Mouse (Mus musculus): Measurements from ENCODE around the gene Hdac9.

Gene Hdac9

DNA sequence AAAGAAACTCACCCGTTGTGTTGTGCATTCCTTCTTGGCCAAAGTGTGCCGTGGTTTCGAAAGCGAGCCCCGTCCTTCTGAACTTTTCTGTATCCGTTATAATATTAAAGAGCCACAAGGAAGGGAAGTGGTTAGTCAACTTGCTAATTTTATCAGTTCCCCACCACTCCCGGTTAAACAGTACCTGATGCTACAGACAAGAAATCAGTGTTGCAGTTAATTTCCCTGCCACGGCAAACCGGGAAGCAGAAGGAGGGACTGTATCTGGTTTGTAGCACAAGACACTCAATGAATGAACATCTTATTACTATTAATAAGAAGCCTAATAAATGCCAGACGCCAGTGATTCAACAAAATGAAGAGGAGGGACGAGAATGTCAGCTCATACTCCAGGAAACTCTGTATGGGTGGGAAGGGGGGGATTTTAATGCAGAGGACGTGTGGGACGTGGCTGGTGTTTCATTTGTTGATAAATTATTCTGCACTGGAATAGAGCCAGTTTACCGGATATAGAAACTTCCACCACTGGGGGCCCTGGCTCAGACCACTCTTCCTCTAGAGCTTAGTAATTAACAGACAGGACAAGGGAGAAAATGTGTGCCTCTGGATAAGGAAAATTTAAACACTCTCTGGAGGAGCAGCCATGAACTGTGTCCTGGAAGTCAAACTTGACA lies 202.5 kb downstream of the Hdac9 start:
- intact Hi-C loops (cut with DNase I): no loop called here

DNA sequence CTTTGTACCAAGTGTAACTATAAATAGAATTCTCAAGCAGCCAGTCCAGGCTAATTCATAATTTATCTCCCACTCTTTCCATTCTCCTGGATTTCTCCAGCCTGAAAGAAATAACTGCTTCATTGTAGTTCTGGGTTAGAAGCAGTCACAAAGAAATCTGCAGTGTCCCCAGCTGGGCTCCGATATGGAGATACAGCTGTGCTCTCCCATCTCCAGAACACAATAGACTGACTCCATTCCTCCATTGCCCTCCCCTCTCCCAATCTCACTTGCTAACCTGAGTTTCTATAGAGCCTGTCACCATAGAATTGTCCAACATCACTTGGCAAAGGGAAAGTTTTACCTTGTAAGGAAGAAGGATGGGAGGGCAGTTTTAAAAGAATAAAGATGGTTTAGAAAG lies 218.9 kb downstream of the Hdac9 start:
- intact Hi-C loops (cut with DNase I): no loop called here

DNA sequence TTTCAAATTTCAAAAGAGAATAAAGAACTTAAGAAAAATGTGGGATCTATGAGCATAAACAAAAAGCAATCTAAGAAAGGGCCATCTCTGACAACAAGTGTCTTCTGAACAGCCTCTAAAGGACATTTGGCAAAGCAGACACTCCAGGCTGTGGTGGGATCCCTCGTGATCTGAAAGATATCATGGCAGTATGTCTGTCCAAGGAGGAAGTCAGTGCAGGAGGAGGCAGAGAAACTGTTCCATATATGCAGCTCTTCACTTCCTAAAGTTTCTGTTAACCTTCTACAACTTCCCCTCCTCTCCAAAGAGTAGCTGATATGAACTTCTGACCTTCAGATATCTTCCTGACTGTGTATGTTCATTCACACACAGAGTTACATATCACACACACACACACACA lies 220.2 kb downstream of the Hdac9 start:
- intact Hi-C loops (cut with DNase I): no loop called here

DNA sequence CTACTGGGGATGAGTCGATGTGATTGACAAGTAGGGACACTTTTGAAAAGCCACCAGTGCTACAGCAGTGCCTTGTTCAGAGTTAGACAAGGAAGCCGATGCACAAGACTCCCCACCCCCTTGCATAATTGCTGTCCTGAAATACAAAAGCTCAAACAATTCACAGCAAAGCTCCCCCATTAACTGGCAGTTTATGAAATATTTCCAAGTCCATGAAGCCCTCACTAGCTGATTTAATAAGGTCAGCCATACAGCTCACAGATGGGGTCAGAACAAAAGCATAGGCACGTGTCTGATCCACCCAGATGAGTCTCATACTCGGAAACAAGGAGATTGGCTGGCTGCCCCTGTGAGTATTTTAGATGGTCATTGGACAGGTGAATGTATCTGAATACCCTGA lies 228.0 kb downstream of the Hdac9 start:
- intact Hi-C loops (cut with DNase I): no loop called here

DNA sequence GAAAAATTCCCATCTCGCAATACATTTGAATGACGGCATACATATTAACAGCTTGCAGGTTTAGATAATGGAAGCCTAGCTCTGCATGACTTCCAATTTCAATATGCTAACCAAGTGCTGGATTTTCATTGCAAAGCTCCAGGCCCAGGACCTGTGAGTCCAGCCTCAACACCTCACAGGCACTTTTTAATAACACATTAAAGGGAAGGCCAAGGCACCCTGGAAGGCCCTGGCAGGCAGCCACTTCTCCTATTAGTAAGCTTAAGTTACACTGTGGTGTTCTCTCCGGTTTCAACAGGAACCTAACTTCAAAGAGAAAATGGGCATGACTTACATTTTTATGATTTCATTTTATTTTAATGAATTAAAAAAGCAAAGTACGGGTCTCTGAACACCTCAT lies 233.5 kb downstream of the Hdac9 start:
- intact Hi-C loops (cut with DNase I): no loop called here

DNA sequence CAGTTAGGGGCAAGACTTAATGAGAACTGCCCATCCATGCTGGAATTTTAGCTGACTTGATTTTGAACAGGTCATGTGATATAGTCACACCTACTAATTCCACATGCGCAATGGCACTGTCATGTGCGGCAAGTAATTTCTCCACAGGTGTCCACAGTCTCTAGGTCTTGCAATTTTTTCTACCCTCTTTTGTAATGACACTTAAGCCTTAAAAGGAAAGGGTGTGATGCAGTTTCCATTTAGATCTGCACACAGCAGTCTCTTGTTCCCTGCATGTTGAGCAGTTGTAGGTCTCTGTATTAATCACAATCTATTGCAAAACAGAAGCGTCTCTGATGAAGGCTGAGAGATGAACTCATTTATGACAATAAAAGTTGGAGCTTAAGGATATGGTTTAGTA lies 234.2 kb downstream of the Hdac9 start:
- intact Hi-C loops (cut with DNase I): no loop called here

DNA sequence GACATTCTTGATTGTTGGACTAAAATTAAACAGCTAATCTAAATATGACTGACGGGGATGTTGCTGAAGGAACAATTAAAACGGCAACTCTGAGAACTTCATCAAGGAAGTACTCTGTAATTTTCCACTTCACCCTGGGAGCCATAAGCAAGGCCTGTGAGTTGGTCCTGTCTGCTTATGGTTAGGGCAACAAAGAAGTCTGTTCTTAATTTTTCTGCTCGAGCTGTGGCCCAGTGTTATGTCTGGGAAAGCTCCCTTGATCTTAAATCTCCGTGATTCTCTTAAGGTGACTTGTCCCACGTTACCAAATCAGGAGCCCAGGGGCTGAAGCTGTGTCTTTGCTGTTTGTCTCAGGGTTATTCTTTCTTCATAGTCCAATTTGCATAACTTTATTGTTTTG lies 236.3 kb downstream of the Hdac9 start:
- intact Hi-C loops (cut with DNase I): no loop called here

DNA sequence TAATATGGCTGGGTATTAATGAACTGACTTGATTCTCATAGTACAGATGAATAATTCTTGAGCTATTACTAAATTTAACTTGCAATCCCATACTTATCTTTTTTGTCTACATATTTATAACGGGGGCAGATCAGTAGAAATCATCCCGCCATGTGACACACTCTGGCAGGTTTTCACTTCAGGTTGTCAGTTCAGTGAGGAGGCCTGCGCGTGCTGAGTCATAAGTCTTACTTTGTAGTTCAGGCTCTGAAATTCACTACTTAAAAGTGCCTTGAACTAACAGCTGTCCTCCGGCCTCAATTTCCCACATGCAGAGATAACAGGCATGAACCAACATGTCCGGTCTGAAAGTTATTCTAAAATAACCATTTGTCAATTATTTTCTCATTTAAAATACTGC lies 239.8 kb downstream of the Hdac9 start:
- intact Hi-C loops (cut with DNase I): no loop called here

DNA sequence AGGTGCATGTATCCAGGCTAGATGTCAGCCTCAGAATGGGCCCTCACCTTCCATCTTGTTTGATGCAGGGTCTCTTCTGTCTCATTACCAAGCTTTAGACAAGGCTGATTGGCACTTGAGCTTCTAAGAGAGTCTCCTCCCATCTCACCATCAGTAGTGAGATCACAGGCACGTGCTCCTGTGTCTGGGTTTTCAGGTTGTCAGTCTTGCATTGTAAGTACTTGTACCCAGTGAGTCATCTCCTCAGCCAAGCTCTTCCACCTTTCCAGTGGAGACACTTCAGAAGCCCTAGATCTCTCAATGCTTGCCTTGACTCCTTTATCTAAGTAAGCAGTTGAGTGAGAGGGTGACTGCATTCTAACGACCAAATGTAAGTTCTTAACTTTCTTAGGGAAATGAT lies 242.7 kb downstream of the Hdac9 start:
- intact Hi-C loops (cut with DNase I): no loop called here

DNA sequence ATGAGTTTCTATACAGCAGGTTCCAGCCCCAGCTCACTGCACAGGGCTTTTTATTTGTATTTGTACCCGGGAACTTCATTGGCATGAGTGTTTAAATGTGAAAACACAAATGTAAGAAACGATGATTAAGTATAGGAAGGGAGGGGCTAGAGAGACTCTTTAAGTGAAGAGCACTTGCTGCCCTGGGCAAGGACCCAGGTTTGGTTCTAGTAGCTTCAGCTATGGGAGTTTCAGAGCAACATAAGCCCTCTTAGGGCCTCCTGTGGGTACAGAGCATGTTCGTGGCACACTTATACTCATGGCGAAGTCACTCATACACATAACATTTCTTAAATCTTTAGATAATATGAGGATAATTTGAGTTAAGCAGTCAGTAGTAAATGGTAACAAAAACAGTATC lies 243.4 kb downstream of the Hdac9 start:
- intact Hi-C loops (cut with DNase I): no loop called here

DNA sequence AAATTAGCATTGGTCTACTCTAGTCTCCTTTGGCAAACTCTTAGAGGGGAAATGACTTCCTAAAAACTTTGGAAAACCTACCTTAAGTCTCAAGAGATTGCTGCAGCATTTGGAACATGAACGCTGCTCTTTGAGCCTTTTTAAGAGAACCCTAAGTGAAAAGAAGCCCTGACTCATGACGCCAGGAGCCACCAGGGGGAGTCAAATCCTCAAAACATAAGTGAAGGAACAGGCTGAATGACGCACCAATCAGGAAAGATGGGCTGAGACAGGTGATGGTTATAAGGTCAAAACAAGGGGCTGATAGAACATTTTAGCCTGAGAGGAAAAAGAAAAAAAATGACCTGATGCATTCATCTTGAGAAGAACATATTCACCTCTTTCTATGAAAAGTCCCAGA lies 252.1 kb downstream of the Hdac9 start:
- intact Hi-C loops (cut with DNase I): loop anchor here (2.0 kb wide), 2 partner anchors 352 to 518 kb away; no protein-coding TSS in a partner anchor

DNA sequence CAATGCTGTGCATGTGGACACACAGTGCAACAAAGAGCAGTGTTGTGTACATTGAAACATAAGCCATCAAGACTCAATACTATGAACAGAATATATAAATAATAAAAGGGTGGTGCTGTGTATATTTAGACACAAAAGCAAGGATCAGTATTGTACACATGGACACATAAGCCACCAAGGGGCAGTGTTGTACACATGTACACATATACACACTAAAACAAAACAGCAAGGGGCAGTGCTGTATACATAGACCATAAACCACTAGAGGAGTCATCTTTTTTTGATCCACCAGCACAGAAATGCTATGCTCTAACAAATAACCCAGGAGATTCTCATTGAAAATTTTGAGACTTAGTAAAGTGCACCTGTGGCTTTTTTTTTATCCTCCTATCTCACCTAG lies 255.5 kb downstream of the Hdac9 start:
- intact Hi-C loops (cut with DNase I): no loop called here

DNA sequence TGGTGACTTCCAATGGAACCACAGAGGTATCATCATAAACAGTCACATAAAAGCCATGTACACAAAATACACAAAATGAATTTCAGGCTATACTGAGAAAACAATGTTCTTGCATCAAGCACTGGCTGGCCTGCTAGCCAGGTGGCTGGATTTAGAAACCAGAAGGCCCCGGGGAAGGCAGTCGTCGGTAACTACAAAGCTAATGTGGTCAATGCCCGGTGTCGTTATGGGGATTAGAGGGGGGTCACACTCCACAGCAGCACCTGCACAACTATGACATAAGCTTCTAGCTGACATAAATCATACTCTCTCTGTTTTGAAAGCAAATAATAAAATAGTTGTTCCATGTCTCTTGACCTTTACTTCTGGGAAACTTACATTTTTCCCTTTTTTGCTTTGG lies 256.9 kb downstream of the Hdac9 start:
- intact Hi-C loops (cut with DNase I): no loop called here

DNA sequence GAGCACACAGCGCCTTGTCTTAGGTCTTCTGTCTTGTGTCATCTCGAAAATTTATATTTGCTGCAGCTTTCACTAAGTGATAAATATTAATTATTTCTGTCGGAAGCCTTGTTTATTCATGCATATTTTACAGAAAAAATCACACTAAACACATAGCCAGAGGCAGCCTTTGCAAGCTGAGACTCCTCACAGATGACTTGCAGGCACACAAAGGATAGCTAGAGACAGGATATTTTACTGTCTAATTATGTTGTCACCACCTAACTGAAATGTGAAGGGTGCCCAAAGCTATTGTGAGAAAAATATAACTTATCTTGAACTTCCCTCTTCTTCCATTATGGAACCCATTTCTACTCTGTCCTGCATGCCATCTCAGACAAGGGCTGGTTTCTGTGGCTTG lies 258.3 kb downstream of the Hdac9 start:
- intact Hi-C loops (cut with DNase I): no loop called here

DNA sequence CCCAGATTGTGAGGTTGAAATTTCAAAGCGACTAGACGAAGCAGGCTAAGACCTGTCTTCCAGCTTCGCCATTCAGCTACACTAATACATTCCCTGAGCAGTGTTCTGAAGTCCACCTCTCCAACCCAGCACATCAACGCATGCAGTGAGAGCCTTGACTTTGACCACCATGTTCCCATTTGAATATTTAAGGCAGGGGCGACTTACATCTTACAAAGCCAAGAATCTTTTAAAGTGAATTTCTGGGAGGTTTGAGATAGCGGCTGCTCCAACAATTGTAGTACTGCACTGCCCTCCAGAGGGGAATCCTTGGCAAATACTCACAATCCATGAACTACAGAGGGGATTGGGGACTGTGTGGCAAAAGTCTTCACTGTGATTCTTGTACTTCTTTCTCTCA lies 258.8 kb downstream of the Hdac9 start:
- intact Hi-C loops (cut with DNase I): no loop called here

DNA sequence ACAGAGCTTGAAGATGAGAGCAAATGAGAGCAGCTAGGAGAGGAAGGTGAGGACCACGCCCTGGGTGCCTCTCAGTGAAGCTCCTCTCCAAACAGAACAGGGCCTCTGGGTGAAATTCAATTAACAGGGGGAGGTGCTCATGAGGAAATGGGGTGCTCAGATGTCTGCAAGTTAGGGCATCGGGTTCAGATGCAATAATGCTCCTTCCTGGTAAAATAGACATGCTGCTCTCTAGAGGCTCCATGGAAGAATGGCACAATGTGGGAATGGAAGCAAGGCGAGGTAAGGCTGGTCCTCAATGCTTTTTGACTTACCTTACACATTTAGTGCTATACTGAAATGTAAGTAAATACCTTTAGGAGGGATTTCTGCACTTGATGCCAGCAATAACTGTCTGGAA lies 263.3 kb downstream of the Hdac9 start:
- intact Hi-C loops (cut with DNase I): no loop called here

DNA sequence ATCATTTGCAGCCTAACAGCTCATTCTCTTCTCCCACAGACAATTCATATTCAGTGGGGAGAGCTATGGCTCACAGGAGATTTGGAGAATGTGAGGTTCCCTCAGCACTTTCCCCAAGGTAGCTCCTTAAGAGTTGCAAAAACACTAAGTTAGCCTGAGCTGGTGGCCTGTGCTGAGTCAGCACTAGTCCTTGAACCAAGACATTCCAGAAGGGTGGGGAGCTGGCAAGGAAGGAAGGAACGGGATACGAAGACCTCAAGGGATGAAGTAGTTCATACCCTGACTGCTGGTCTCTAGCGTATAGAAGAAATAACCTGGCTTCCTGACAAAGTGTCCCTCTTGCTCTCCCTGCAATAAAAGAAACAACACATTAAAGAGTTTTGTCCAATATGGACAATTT lies 268.1 kb downstream of the Hdac9 start:
- intact Hi-C loops (cut with DNase I): no loop called here

DNA sequence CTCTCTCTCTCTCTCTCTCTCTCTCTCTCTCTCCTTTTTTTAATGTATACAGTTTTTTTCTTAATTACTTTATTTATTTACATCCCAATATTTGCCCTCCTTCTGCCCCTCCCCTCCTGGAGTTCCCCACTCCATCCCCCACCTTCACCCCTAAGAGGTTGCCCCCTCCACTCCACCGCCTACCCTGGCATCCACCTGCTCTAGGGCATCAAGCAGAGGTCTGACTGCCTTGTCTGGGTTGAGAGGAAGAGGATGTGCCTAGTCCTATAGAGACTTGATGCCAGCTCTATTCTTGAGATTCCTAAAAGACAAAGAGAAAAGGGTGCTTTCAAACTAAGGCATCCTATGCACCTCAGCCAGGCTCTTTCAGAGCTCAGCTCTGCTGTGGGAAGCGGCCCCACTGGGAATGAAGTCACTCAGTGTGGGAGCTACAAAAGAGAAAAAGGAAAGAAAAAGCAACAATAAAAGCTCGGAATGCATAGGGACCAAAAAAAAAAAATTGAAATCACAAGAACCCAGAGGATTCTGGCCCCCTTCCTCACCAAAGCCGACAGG lies 275.1 kb downstream of the Hdac9 start:
- intact Hi-C loops (cut with DNase I): no loop called here

DNA sequence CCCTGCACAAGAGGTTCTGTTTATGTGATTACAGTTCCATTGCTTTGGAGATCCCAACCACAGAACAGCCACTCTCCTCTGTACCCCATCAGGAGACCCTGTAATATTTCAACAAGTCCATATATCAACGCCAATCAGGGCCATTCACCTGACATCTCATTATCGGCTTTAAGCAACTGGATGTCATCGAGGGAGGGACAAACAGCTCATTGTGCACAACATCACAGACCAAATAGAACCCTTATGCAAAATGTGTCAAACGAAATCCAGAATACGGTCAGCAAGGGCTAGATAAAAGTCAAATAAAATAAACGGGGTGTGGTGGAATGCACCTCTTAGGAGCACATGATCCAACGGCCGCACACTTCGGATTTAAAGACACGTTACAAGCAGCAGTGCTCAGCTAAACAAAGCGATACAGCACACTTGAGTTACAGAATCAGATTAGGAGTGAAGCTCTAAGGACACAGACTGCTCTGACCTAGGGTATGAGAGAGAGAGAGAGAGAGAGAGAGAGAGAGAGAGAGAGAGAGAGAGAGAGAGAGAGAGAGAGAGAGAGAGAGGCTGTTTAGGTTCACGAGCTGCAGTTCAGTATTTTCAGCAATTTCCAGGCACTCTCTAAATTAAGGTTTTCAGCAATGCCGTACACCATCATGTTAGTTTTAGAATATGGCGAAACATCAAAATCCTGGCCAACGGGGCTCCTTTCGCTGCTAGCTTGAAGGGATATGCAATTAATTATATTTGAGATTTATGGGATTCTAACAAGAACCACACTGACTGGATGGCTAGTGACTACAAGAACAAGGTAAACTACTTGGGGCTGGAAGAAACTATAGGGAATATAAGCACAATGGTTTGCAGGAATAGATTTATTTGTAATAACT lies 279.4 kb downstream of the Hdac9 start:
- intact Hi-C loops (cut with DNase I): no loop called here

DNA sequence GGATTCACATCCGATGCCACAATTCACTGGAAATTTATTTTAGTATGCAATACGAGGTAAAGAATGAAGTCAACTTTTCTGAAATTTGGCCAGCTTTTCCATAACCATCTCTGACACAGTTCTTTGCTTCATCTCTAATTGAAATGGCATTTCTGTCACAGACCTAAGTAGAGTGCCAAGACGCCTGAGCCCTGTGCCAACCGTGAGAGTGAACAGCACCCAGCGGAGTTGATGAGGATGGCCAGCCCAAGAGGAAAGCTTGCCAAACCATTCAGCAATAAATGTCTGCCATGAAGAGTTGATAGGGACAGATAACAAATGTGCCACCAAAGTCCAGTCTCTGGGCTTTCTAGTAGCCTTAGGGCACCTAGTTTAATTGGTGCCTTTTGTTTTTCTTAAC lies 297.8 kb downstream of the Hdac9 start:
- intact Hi-C loops (cut with DNase I): no loop called here

DNA sequence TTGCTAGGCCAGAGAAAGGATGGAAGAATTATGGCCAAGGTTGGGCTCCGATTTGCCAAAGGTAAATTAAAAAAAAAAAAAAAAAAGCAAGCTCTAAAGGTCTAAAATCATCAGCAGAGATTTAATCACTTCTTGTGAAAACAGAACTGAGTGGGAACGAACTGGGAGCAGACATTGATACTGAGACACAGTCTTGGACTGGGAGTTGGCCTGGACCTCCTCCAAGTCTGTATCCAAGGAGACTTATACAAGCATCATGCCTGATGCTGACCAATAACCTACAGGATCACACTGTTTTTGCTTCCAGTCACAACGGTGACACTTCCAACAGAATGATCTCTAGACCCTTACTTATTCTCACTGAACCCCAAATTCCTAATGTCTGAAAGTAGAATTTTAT lies 298.6 kb downstream of the Hdac9 start:
- intact Hi-C loops (cut with DNase I): no loop called here

DNA sequence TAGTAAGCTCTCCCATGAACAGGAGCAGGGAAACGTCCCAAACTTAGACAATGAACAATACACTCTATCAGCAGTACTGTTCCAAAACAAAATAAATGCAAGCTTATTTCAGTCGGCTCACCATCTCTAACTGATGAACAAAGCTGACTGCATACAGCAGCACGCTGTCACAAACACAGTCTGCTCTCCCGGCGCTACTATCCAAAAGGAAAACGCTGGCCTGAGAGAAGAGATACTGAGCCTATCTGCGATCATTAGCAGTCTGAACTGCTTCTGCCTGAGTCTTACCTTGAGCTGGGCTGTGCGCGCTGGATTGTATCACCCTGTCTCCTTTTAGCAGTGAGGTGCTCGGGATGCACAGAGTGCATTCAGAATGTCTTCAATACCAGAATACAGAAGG lies 299.1 kb downstream of the Hdac9 start:
- intact Hi-C loops (cut with DNase I): no loop called here

DNA sequence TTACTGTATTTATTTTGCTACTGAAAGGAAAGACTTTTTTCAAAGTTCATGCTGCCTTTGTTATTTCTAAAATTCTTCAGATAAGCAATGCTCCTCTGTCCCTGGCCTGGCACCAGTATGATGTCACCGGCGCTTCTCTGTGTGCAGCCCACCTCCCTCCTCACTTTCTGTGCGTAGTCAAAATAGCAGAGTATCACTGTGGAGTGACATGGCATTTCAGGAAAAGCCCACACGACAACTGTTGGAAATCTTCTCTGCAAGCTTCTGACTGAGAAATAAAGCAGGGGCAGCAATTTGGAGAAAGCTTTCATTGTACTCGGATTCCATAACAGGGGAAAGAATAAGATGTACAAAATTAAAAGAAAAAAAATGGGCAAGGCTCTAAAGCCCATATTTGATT lies 302.1 kb downstream of the Hdac9 start:
- intact Hi-C loops (cut with DNase I): no loop called here
